Mouse (Mus musculus) heart, embryonic 15.5 days (tissue): ENCODE data around the gene Il22ra1. TPM values are rescaled to one million over a fixed set of nuclear protein-coding genes. Genes with fewer than 3 reads are reported as not detected.

Experiments
- ATAC-seq: fragments of 200-750 bp; cut with Nextera tagmentation; replicated peaks from 2 replicates; pipeline ENCODE4 v1.8.0; 2017; ENCODE audit warnings: low read depth, moderate TSS enrichment; ENCODE audit not compliant: insufficient number of reproducible peaks, insufficient read depth, low FRiP score
- H3K27ac ChIP-seq: fragments of 300-500 bp; sonication (generic); 2 replicates; pipeline ENCODE4 v1.5.1; 2015; ENCODE audit warnings: mild to moderate bottlenecking, inconsistent platforms
- H3K27me3 ChIP-seq: fragments of 300-500 bp; sonication (generic); 2 replicates; pipeline ENCODE4 v1.6.1; 2015; ENCODE audit warnings: inconsistent platforms
- H3K36me3 ChIP-seq: fragments of 300-500 bp; sonication (generic); 2 replicates; pipeline ENCODE4 v1.6.1; 2015; ENCODE audit warnings: mild to moderate bottlenecking, inconsistent platforms
- H3K4me1 ChIP-seq: fragments of 300-500 bp; sonication (generic); replicated peaks from 2 replicates; pipeline ENCODE4 v1.6.1; 2015; ENCODE audit warnings: inconsistent platforms
- H3K4me2 ChIP-seq: fragments of 300-500 bp; sonication (generic); 2 replicates; pipeline ENCODE4 v1.6.1; 2015; ENCODE audit warnings: inconsistent platforms, mild to moderate bottlenecking, moderate library complexity
- H3K4me3 ChIP-seq: fragments of 300-500 bp; sonication (generic); 2 replicates; pipeline ENCODE4 v1.5.1; 2015; ENCODE audit warnings: mild to moderate bottlenecking, inconsistent platforms
- H3K9ac ChIP-seq: fragments of 300-500 bp; sonication (generic); 2 replicates; pipeline ENCODE4 v1.6.1; 2015; ENCODE audit warnings: mild to moderate bottlenecking, inconsistent platforms
- H3K9me3 ChIP-seq: fragments of 300-500 bp; sonication (generic); replicated peaks from 2 replicates; pipeline ENCODE4 v1.6.1; 2016; ENCODE audit warnings: inconsistent platforms
- WGBS: fragments of 180-500 bp; shearing (Covaris S2); methylation state at CpG from one replicate; pipeline ENCODE4 v1.1.7; 2015; ENCODE audit warnings: mixed read lengths; 5-methylcytosine and 5-hydroxymethylcytosine counted together
- polyA plus RNA-seq: library from polyadenylated mRNA; unstranded; fragments of >200 nt; fragmentation: Nextera tagmentation; extraction: Ambion mirVana; gene quantifications from 2 replicates; pipeline ENCODE4 v1.2.1, GENCODE M21; 2015

Gene Il22ra1
- 0.06 TPM in 2 replicates for polyA plus RNA-seq

GRCm38 (mm10) chr4:135727817-135728216 lies at the start of gene Il22ra1:
TSS of gene Il22ra1 (plus strand) at chr4:135728172.
- Histone ChIP-seq H3K9ac (no peak within 1 kb of the TSS), H3K4me1 (peaks cover 17% of the 10 kb centered on the region), H3K36me3 (no peaks in the 10 kb centered on the region), H3K27me3 (peaks cover 9% of the 10 kb centered on the region; the same call in 1 of the 2 replicates), H3K4me3 (peak within 1 kb of the TSS; percentile 27), H3K4me2 (peak within 1 kb of the TSS; percentile 53), H3K9me3 (no peaks in the 10 kb centered on the region), H3K27ac (no peak within 1 kb of the TSS)
- ATAC-seq, result no peak; the same call in 1 of the 2 replicates
- WGBS, result 15% methylated on average over 14 of the region's 14 CpGs

GRCm38 (mm10) chr4:135679316-135679715 lies 48.7 kb upstream of the Il22ra1 start:
- Histone ChIP-seq H3K4me1 (no peaks in the 10 kb centered on the region; the same call in 1 of the 2 replicates), H3K27me3 (no peaks in the 10 kb centered on the region), H3K36me3 (no peaks in the 10 kb centered on the region), H3K4me3 (no peak overlapping the region), H3K9ac (no peak overlapping the region), H3K4me2 (no peak overlapping the region), H3K27ac (no peak overlapping the region), H3K9me3 (no peaks in the 10 kb centered on the region)
- 72% methylated on average over 4 of the region's 4 CpGs for whole genome bisulfite sequencing
- ATAC-seq, result no peak

- peaks cover 3% of the 10 kb centered on the region; the same call in 1 of the 2 replicates for H3K4me1 ChIP-seq
- H3K4me3 ChIP-seq, result no peak overlapping the region
- ATAC-seq, result no peak
- peaks cover 11% of the 10 kb centered on the region for H3K27me3 ChIP-seq
- WGBS, result 76% methylated on average over 5 of the region's 5 CpGs
- no peak overlapping the region for H3K9ac ChIP-seq
- no peaks in the 10 kb centered on the region for H3K9me3 ChIP-seq
- H3K4me2 ChIP-seq, result no peak overlapping the region
- no peak overlapping the region for H3K27ac ChIP-seq
- H3K36me3 ChIP-seq, result no peaks in the 10 kb centered on the region
Measured at GRCm38 (mm10) chr4:135681789-135682188, 46.2 kb upstream of the Il22ra1 start.

- no peaks in the 10 kb centered on the region for H3K9me3 ChIP-seq
- H3K9ac ChIP-seq, result no peak overlapping the region
- H3K27ac ChIP-seq, result no peak overlapping the region
- H3K36me3 ChIP-seq, result no peaks in the 10 kb centered on the region
- peaks cover 28% of the 10 kb centered on the region for H3K27me3 ChIP-seq
- H3K4me3 ChIP-seq, result no peak overlapping the region
- H3K4me2 ChIP-seq, result no peak overlapping the region
- peaks cover 4% of the 10 kb centered on the region; the same call in 1 of the 2 replicates for H3K4me1 ChIP-seq
- 18% methylated on average over 4 of the region's 4 CpGs for WGBS
- ATAC-seq, result no peak
Measured at GRCm38 (mm10) chr4:135683553-135683952, 44.4 kb upstream of the Il22ra1 start.

GRCm38 (mm10) chr4:135684731-135685130 lies 43.2 kb upstream of the Il22ra1 start:
- Histone ChIP-seq H3K27ac (no peak overlapping the region), H3K36me3 (no peaks in the 10 kb centered on the region), H3K9ac (no peak overlapping the region), H3K4me1 (peaks cover 4% of the 10 kb centered on the region; the same call in 1 of the 2 replicates), H3K4me2 (no peak overlapping the region), H3K4me3 (no peak overlapping the region), H3K27me3 (peaks cover 40% of the 10 kb centered on the region), H3K9me3 (no peaks in the 10 kb centered on the region)
- no peak for ATAC-seq
- 38% methylated on average over 3 of the region's 3 CpGs for WGBS

- Histone ChIP-seq H3K27me3 (peaks cover 43% of the 10 kb centered on the region), H3K27ac (no peak within 1 kb of the TSS), H3K9ac (peak within 1 kb of the TSS; percentile 58), H3K4me2 (peak within 1 kb of the TSS; percentile 86), H3K36me3 (no peaks in the 10 kb centered on the region), H3K9me3 (no peaks in the 10 kb centered on the region), H3K4me1 (peaks cover 4% of the 10 kb centered on the region; the same call in 1 of the 2 replicates), H3K4me3 (peak within 1 kb of the TSS; percentile 59)
- 2% methylated on average over 37 of the region's 41 CpGs for WGBS
- 0 out of 2 replicates have a peak, but pooled peaks have one; percentile 33 for ATAC-seq
Measured at GRCm38 (mm10) chr4:135685906-135686567, 41.9 kb upstream of the Il22ra1 start, which contains the start of gene Ifnlr1. TSS of gene Ifnlr1 (plus strand) at chr4:135686287.

- peak overlapping the region; percentile 58 for H3K9ac ChIP-seq
- peak overlapping the region; percentile 59 for H3K4me3 ChIP-seq
- no peaks in the 10 kb centered on the region for H3K9me3 ChIP-seq
- H3K4me1 ChIP-seq, result peaks cover 4% of the 10 kb centered on the region; the same call in 1 of the 2 replicates
- no peak for ATAC-seq
- no peak overlapping the region for H3K27ac ChIP-seq
- peak overlapping the region; percentile 86 for H3K4me2 ChIP-seq
- peaks cover 43% of the 10 kb centered on the region for H3K27me3 ChIP-seq
- H3K36me3 ChIP-seq, result no peaks in the 10 kb centered on the region
- 1% methylated on average over 21 of the region's 21 CpGs for WGBS
Measured at GRCm38 (mm10) chr4:135686568-135686953, 41.4 kb upstream of the Il22ra1 start.

- WGBS, result 78% methylated on average over 7 of the region's 7 CpGs
- no peak overlapping the region for H3K4me3 ChIP-seq
- no peak for ATAC-seq
Measured at GRCm38 (mm10) chr4:135689797-135690196, 38.2 kb upstream of the Il22ra1 start.

GRCm38 (mm10) chr4:135690241-135690640 lies 37.7 kb upstream of the Il22ra1 start:
- Histone ChIP-seq H3K4me3 (no peak overlapping the region), H3K27ac (no peak overlapping the region), H3K4me2 (no peak overlapping the region), H3K36me3 (no peaks in the 10 kb centered on the region), H3K4me1 (peaks cover 4% of the 10 kb centered on the region; the same call in 1 of the 2 replicates), H3K27me3 (peaks cover 38% of the 10 kb centered on the region), H3K9ac (no peak overlapping the region), H3K9me3 (no peaks in the 10 kb centered on the region)
- WGBS, result 73% methylated on average over 11 of the region's 11 CpGs
- no peak for ATAC-seq

More at GRCm38 (mm10) chr4:135689797-135690196, 38.2 kb upstream of the Il22ra1 start:
- Histone ChIP-seq H3K4me2 (no peak overlapping the region), H3K9ac (no peak overlapping the region), H3K27ac (no peak overlapping the region), H3K27me3 (peaks cover 43% of the 10 kb centered on the region), H3K4me1 (peaks cover 4% of the 10 kb centered on the region; the same call in 1 of the 2 replicates), H3K9me3 (no peaks in the 10 kb centered on the region), H3K36me3 (no peaks in the 10 kb centered on the region)

- Histone ChIP-seq H3K9ac (no peak overlapping the region), H3K27ac (no peak overlapping the region), H3K27me3 (peaks cover 20% of the 10 kb centered on the region), H3K4me1 (no peaks in the 10 kb centered on the region), H3K9me3 (no peaks in the 10 kb centered on the region), H3K4me2 (no peak overlapping the region), H3K4me3 (no peak overlapping the region), H3K36me3 (no peaks in the 10 kb centered on the region)
- ATAC-seq, result no peak
- 67% methylated on average over 4 of the region's 4 CpGs for WGBS
Measured at GRCm38 (mm10) chr4:135692916-135693315, 35.1 kb upstream of the Il22ra1 start.

GRCm38 (mm10) chr4:135698498-135698897 lies 29.5 kb upstream of the Il22ra1 start:
- no peak overlapping the region for H3K4me3 ChIP-seq
- H3K9ac ChIP-seq, result no peak overlapping the region
- no peaks in the 10 kb centered on the region for H3K36me3 ChIP-seq
- WGBS, result 81% methylated on average over 7 of the region's 7 CpGs
- no peaks in the 10 kb centered on the region for H3K4me1 ChIP-seq
- H3K27ac ChIP-seq, result no peak overlapping the region
- 0 out of 2 replicates have a peak overlapping the region, but pooled peaks have one; percentile 1 for H3K4me2 ChIP-seq
- H3K9me3 ChIP-seq, result no peaks in the 10 kb centered on the region
- no peak for ATAC-seq
- no peaks in the 10 kb centered on the region; the same call in 1 of the 2 replicates for H3K27me3 ChIP-seq
